Mouse (Mus musculus) c-Kit-positive CD71-positive TER-119-negative erythroid progenitor cells, embryonic 14.5 days (primary cell): ENCODE data around the gene Ccdc134.

Experiments used
- DNase-seq: peaks from one replicate; pipeline ENCODE4 v3.0.0-alpha.2; 2013; ENCODE audit warnings: low read depth

Ccdc134 gene

DNA sequence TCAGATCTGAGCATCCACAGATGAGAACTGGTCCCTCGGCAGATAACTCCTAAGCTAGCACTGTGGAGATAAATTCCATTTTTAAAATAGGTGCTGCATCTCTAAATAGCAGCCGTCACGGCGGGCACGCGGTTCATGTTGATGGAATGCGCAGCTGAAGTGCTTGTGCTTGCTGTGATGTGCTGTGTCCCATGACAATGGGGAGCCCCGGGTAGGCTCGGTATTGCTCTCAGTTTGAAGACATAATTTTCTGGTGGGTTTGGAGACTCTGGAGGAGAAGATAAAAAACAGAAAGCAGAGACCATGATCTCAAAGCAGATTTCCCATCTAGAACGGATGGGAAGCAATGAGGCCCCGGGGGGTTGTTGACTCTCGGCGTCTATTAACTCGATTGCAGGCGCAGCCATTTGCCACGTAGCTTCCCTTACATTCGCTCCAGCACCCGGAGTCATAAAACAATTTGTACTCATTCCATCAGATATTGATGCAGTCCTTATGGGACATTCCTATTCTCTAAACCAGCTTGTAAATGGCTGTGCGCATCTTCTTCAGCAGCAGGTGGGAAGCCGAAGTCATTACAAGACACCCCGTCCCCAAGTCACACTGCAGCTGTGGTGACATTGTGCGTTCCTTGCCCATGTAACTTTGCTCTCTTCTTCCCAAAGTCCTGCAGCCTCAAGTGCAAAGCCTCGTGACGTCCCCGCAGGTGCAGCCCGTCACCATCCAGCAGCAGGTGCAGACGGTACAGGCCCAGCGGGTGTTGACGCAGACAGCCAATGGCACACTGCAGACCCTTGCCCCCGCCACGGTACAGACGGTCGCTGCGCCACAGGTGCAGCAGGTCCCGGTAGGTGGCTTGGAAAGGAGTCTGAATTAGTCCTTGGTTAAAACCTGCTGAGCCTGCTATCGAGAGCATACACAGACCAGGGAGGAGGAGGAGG is 43.0 kb downstream of the Ccdc134 start:
- DNase-seq: no peak

DNA sequence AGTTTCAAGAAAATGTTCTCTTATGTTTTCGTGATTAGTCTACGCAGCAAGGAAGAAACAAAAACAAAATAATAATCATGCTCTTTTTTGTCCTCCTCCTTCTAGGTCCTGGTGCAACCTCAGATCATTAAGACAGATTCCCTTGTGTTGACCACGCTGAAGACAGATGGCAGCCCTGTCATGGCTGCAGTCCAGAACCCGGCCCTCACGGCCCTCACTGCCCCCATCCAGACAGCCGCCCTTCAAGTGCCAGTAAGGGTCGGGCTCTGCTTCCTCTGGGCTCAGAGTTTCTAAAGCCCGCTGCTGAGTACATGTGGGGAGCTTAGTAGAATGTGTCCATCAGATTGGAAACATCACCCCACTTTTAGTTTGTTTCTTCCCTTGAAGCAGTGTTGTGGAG is 44.9 kb downstream of the Ccdc134 start:
- DNase-seq: no peak

DNA sequence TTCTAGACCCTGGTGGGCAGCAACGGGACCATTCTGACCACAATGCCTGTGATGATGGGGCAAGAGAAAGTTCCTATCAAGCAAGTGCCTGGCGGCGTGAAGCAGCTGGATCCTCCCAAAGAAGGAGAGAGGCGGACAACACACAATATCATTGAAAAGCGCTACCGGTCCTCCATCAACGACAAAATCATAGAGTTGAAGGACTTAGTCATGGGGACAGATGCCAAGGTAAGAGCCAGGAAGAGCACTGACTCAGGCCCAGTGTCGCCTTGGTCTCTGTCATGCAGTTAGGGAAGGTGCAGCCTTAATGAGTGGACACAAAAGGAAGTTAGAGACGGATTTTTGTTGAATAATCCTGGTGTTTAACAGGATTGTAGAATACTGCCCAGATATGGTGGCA is 47.4 kb downstream of the Ccdc134 start:
- no peak for DNase-seq

DNA sequence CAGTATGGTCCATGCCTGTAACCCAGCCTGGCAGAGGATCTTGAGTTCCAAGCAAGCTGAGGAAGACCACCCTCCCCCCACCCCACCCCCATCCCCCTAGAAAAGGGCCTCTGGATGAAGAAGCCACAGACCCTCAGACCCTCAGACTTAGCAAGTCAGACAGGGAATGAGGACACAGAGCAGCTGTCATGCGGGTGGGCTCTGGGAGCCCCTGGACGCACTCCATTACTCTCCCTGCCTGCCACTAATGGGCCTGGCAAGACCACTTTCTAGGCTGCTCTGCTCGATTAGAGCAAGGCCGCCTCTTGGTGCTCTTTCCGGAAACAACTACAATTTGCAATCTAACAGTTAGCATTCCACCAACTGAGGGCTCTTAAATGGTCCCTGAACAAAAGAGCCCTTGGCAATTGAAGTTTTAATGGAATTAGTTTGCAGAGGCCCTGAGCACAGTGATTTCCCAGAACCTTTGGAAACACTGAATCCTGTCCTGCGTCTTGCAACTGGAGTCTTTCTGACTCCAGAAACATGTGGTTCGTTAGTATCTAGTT is 50.1 kb downstream of the Ccdc134 start:
- no peak for DNase-seq

DNA sequence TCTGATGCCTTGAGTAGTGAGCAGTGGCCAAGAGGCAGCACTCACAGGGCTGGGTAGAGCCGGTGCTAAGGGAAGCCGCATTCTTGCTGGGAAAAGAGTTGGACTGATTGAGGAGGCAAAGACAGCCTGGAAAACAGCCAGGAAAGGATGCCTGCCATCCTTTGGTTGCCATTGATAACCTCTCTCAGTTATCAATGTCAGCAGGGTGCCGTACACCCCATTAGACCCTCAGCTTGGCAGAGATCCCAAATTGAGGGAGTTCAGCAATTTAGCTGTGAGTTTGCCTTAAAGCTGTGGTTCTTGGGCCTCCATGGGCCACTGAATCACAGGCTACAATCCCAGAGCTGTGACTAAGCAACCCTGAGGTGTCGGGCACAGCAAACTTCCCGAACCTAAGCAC is 53.4 kb downstream of the Ccdc134 start:
- no peak for DNase-seq

- no peak for DNase-seq
Measured at GRCm38 (mm10) chr15:82182311-82182710, 54.6 kb downstream of the Ccdc134 start.

- DNase-seq: no peak
Measured at GRCm38 (mm10) chr15:82183596-82183995, 55.9 kb downstream of the Ccdc134 start.

- peak; percentile 67 for DNase-seq
Measured at GRCm38 (mm10) chr15:82184183-82184582, 56.5 kb downstream of the Ccdc134 start.

DNA sequence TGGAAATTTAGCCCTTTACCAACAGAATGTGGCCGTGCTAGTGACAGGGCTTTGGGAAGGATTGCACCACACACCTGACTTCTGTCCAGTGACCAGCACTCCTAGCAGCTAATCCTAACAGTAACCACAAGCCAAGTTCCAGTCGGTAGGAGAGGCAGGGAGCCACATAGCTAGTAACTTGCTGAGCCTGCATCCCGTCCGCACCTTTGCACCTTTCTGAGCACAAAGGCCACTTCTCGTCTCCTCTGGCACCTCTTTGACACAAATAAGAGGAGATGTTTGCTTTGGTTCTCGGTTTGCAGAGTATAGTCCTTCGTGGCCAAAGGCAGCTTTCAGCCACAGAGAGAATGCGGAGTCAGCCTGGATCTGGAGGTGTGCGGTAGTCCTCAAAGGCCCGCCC is 56.9 kb downstream of the Ccdc134 start:
- no peak for DNase-seq

DNA sequence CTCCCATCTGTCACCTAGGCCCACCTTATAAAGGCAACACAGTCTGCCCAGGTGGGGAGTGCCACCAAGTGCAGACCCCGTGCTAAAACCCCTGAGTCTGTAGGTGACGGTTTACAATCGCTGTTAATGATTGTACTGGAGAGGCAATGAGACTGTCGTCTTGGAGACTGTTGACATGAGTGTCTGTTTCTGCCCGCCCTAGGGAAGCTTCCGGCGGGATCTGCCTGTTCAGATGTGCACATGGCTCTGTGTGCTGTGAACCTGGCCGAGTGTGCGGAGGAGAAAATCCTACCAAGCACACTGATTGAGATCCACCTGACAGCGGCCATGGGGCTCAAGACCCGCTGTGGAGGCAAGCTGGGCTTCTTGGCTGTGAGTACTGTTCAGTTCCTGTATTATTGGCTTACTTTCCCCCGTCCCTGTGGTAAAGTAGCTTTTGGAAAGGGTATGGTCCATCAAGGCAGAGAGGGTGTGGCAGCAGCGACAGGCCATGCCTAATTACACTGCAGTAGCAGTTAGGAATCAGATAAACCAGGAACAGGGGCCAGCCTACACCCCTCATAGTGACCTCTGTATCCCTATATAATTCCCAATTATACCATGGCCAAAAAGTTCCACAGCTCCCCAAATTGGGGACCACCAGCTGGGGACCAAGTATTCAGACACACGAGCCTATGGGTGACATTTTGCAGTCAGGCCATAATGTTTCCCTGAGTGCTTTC is 57.5 kb downstream of the Ccdc134 start:
- DNase-seq: no peak

- DNase-seq: peak; percentile 72
Measured at GRCm38 (mm10) chr15:82186131-82186530, 58.4 kb downstream of the Ccdc134 start.

DNA sequence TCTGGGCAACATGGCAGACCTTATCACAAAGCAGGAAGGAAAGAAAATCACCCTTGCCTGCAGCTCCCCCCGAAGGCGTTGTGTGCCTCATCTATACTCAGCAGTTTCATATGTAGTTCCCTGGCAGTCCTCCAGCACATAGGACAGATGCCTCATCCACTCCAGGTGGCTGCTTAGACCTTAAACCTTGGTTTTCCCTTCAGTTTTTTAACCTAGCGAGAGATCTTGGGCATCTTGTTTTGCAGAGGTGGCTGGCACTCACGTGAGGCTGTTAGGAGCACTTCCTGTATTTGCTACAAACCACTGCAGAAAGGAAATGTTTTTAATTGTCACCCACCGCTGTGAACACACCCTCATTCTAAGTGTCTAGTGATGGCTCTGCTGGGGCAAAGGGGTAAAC is 59.2 kb downstream of the Ccdc134 start:
- peak; percentile 49 for DNase-seq

GRCm38 (mm10) chr15:82187401-82187800 is 59.7 kb downstream of the Ccdc134 start:
- no peak for DNase-seq

GRCm38 (mm10) chr15:82187924-82188323 is 60.2 kb downstream of the Ccdc134 start:
- DNase-seq: no peak

DNA sequence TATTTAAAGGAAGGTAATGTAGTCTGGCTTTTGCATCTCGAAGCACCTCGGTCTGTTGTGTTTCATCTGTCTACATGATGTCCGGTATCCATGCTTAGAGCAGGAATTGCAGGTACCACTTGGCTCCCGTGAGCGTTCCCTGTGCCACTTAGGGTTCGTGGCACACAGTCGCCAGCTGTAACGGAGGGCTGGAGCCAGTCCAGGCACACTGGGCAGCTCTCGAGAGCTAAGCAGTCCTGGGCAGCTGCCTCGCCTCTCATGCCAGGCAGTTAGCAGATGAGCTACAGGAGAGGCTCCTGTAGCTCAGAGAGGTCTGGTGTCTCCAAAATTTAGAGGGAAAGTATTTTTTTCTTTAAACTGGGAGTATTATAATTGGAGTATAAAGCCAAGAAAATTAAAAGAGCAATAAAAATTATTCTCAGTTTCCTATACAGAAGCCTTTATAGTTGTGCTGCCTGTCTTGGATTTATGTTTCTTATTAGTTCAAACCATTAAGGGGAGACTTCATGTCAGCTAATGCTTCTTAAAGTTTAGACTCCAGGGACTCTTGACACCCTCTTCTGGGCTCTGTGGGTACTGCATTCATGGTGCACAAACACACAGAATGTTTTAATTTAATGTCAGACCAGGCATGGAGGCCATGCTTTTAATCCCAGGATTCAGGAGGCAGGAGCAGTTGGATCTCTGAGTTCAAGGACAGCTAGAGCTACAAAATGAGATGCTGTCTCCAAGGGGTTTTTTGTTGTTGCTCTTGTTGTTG is 60.9 kb downstream of the Ccdc134 start:
- DNase-seq: peak; percentile 71
